Mouse (Mus musculus): Measurements from ENCODE around the gene Fat3. TPM values are rescaled to one million over a fixed set of nuclear protein-coding genes. Genes with fewer than 3 reads are reported as not detected.

The Fat3 gene
- 29.9 and 30.5 TPM in 2 replicates for polyA plus RNA-seq (2012; rRNA removed)

DNA sequence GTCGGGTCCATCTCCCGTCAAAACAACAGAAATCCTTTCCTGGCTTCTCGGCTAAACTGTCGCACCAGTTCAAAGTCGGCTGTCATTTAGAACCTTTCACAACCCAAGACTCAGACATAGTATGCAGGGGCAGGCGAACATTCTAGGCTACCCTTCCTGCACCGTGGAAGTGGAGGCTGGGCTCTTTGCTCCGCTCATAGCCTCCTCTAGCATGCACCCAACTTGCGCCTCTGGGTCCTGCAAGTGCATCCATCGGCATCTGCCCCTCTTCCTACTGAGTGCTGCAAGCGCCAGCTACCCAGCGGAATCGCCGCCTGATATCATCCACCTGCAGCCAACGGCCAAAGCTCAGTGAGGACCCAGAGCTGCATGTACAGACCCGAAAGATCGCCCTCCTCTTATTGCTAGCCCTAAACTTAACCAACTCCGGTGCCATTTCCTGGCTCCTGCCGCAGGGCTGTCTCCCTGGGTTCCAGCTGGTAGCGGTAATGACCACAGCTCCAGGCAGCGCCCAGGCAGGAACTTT is at the start of gene Fat3:
Fat3 (minus strand) TSS at position 100 of the 526 bp plus-strand sequence.

DNA sequence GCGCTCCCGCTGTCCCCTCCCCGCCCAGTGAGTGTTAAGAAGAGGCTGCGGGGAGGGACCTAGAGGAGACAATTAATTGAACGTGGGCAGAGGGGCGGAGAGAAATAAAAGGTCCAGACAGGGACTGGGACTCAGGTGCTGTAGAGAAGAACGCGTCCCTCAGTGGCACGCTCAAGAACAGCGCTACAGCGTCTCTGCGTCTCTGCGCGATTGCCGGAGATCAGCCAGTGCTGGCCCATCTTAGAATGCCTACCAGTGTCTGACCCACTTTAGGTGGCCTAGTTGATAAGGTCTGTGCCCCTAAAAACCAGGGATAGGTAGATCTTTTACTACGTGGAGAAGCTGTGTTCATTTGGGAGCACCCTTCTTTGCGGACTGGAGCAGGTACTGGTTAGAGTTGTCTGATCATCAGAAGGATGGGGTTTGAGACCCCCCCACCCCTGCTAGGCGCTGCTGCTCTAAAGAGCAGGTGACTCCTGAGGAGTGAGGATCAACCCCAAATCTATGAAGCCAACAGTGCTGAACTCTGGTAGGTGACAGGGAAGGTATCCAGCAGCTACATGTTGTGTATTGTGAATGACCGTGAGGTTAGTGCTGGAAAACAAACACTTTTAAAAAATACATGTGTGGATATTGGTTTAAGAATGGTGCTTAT is 626.5 kb downstream of the Fat3 start, which contains the start of gene Mtnr1b:
Mtnr1b (minus strand) TSS at position 51 of the 655 bp plus-strand sequence.

Data from central nervous system, embryonic 18 days (tissue).